Mouse (Mus musculus) MEL (cell line): Measurements from ENCODE around the gene Ergic1. TPM values are rescaled to one million over a fixed set of nuclear protein-coding genes. Genes with fewer than 3 reads are reported as not detected.

Experiments used
- DNase-seq: peaks from one replicate; pipeline ENCODE4 v3.0.0; 2011; ENCODE audit warnings: low read depth, low spot score
- H3K27ac ChIP-seq: 2 replicates; pipeline ENCODE4 v1.5.1; 2012; ENCODE audit warnings: low read depth, mild to moderate bottlenecking, control low read depth, low read length, moderate library complexity; ENCODE audit not compliant: control insufficient read depth
- H3K27me3 ChIP-seq, 2 experiments: fragments of 150-350 bp in 1 of 2; sonication (generic) in 1 of 2; 2 replicates each; pipeline ENCODE4 v1.6.1; 2012; ENCODE audit warnings: low read length in 2 of 2, mild to moderate bottlenecking in 2 of 2, improper control_type of control experiment in 1 of 2, moderate library complexity in 1 of 2; ENCODE audit not compliant: insufficient read depth in 2 of 2, control insufficient read depth in 1 of 2
- H3K36me3 ChIP-seq, 2 experiments: 2 replicates each; pipeline ENCODE4 v1.6.1; 2012 to 2014; ENCODE audit warnings: low read length in 2 of 2, improper control_type of control experiment in 1 of 2, inconsistent platforms in 1 of 2, mild to moderate bottlenecking in 1 of 2; ENCODE audit not compliant: insufficient read depth in 2 of 2, control insufficient read depth in 1 of 2
- H3K4me1 ChIP-seq, 2 experiments: fragments of 150-350 bp in 1 of 2; sonication (generic) in 1 of 2; 2 replicates each; pipeline ENCODE4 v1.6.1; 2012; ENCODE audit warnings: low read length in 2 of 2, improper control_type of control experiment in 1 of 2, mild to moderate bottlenecking in 1 of 2; ENCODE audit not compliant: insufficient read depth in 2 of 2, control insufficient read depth in 1 of 2
- H3K4me3 ChIP-seq, 2 experiments: fragments of 150-350 bp in 1 of 2; sonication (generic) in 1 of 2; 2 replicates each; pipeline ENCODE4 v1.5.1; 2012; ENCODE audit warnings: low read depth in 2 of 2, low read length in 2 of 2, mild to moderate bottlenecking in 2 of 2, moderate library complexity in 2 of 2, control low read depth in 1 of 2, improper control_type of control experiment in 1 of 2; ENCODE audit not compliant: control insufficient read depth in 1 of 2, insufficient read depth in 1 of 2
- H3K79me2 ChIP-seq: 2 replicates; pipeline ENCODE4 v1.6.1; 2012; ENCODE audit warnings: mild to moderate bottlenecking, low read length, moderate library complexity; ENCODE audit not compliant: control insufficient read depth, poor library complexity, insufficient read depth
- H3K9ac ChIP-seq: 2 replicates; pipeline ENCODE4 v1.6.1; 2012; ENCODE audit warnings: low read depth, mild to moderate bottlenecking, control low read depth, low read length, moderate library complexity; ENCODE audit not compliant: control insufficient read depth, poor library complexity, severe bottlenecking
- H3K9me3 ChIP-seq: fragments of 150-350 bp; sonication (generic); replicated peaks from 2 replicates; pipeline ENCODE4 v1.6.1; 2012; ENCODE audit warnings: mild to moderate bottlenecking, low read length, improper control_type of control experiment, moderate library complexity; ENCODE audit not compliant: insufficient read depth
- CTCF ChIP-seq, 3 experiments: IDR thresholded peaks in 2 of 3; conservative IDR thresholded peaks in 1 of 3; 2 replicates each; pipeline ENCODE4 v1.5.1; 2011 to 2012; ENCODE audit warnings: low read length in 3 of 3, low read depth in 2 of 3, mild to moderate bottlenecking in 2 of 3, improper control_type of control experiment in 1 of 3, inconsistent platforms in 1 of 3, mixed read lengths in 1 of 3, moderate library complexity in 1 of 3; ENCODE audit not compliant: control insufficient read depth in 1 of 3, insufficient read depth in 1 of 3, poor library complexity in 1 of 3, severe bottlenecking in 1 of 3
- EP300 ChIP-seq, 2 experiments: IDR thresholded peaks; 2 replicates each; pipeline ENCODE4 v1.6.1; 2011; ENCODE audit warnings: improper control_type of control experiment in 2 of 2, low read length in 2 of 2, low read depth in 1 of 2, mild to moderate bottlenecking in 1 of 2
- ETS1 ChIP-seq: IDR thresholded peaks from 2 replicates; pipeline ENCODE4 v1.6.1; 2012; ENCODE audit warnings: low read depth, mild to moderate bottlenecking, inconsistent platforms, low read length, improper control_type of control experiment, moderate library complexity
- GATA1 ChIP-seq: IDR thresholded peaks from 2 replicates; pipeline ENCODE4 v1.6.1; 2011; ENCODE audit warnings: low read depth, low read length, improper control_type of control experiment
- MAFK ChIP-seq: IDR thresholded peaks from 2 replicates; pipeline ENCODE4 v1.6.1; 2011; ENCODE audit warnings: low read depth, mild to moderate bottlenecking, low read length, improper control_type of control experiment, borderline replicate concordance
- MAZ ChIP-seq: IDR thresholded peaks from 2 replicates; pipeline ENCODE4 v1.6.1; 2012; ENCODE audit warnings: low read depth, mild to moderate bottlenecking, inconsistent platforms, low read length, improper control_type of control experiment
- MEF2A ChIP-seq: IDR thresholded peaks from 2 replicates; pipeline ENCODE4 v1.6.1; 2014; ENCODE audit warnings: low read depth, mild to moderate bottlenecking, inconsistent platforms, low read length, improper control_type of control experiment; ENCODE audit not compliant: poor library complexity, insufficient replicate concordance, severe bottlenecking; ENCODE audit errors: extremely low read depth
- NELFE ChIP-seq: IDR thresholded peaks from 2 replicates; pipeline ENCODE4 v1.6.1; 2011; ENCODE audit warnings: low read depth, low read length, improper control_type of control experiment
- NRF1 ChIP-seq: IDR thresholded peaks from 2 replicates; pipeline ENCODE4 v1.6.1; 2014; ENCODE audit warnings: low read depth, mild to moderate bottlenecking, inconsistent platforms, low read length, improper control_type of control experiment, moderate library complexity; ENCODE audit not compliant: poor library complexity, insufficient read depth, severe bottlenecking
- POLR2AphosphoS5 ChIP-seq: IDR thresholded peaks from 2 replicates; pipeline ENCODE4 v1.6.1; 2012; ENCODE audit warnings: low read depth, borderline replicate concordance, mild to moderate bottlenecking, inconsistent platforms, low read length, moderate library complexity, mixed read lengths
- RAD21 ChIP-seq: IDR thresholded peaks from 2 replicates; pipeline ENCODE4 v1.6.1; 2011; ENCODE audit warnings: mild to moderate bottlenecking, low read depth, low read length, improper control_type of control experiment
- SIN3A ChIP-seq: IDR thresholded peaks from 2 replicates; pipeline ENCODE4 v1.6.1; 2012; ENCODE audit warnings: low read length, improper control_type of control experiment, inconsistent platforms
- SMC3 ChIP-seq: IDR thresholded peaks from 2 replicates; pipeline ENCODE4 v1.6.1; 2011; ENCODE audit warnings: low read depth, low read length, improper control_type of control experiment
- TBP ChIP-seq: IDR thresholded peaks from 2 replicates; pipeline ENCODE4 v1.8.0; 2011; ENCODE audit warnings: low read depth, low read length, improper control_type of control experiment
- TCF12 ChIP-seq: IDR thresholded peaks from 2 replicates; pipeline ENCODE4 v1.6.1; 2014; ENCODE audit warnings: low read depth, mild to moderate bottlenecking, inconsistent platforms, low read length, improper control_type of control experiment, moderate library complexity
- ZKSCAN1 ChIP-seq: IDR thresholded peaks from 2 replicates; pipeline ENCODE4 v1.6.1; 2012; ENCODE audit warnings: low read depth, mild to moderate bottlenecking, inconsistent platforms, low read length, improper control_type of control experiment, moderate library complexity
- ZNF384 ChIP-seq: IDR thresholded peaks from 2 replicates; pipeline ENCODE4 v1.6.1; 2012; ENCODE audit warnings: low read depth, mild to moderate bottlenecking, inconsistent platforms, low read length, improper control_type of control experiment
- polyA plus RNA-seq, 2 experiments: library from polyadenylated mRNA; stranded (reverse) in 1 of 2; unstranded in 1 of 2; fragments of >175 nt in 1 of 2; fragments of >200 nt in 1 of 2; gene quantifications; 2 replicates each; pipeline versions ENCODE4 v1.2.1 to v1.2.4; 2012; ENCODE audit warnings: low replicate concordance in 2 of 2, low read depth in 1 of 2; ENCODE audit not compliant: insufficient read length in 2 of 2, insufficient read depth in 1 of 2, missing spikeins in 1 of 2
- total RNA-seq: library from RNA; depleted of rRNA; stranded (reverse); fragments of 300-350 nt; gene quantifications from 2 replicates; pipeline ENCODE4 v1.2.3, GENCODE M21; 2012

Ergic1 gene
- total and polyA plus RNA-seq, 3 experiments: 78.5 to 730 (median 95.6) TPM

DNA sequence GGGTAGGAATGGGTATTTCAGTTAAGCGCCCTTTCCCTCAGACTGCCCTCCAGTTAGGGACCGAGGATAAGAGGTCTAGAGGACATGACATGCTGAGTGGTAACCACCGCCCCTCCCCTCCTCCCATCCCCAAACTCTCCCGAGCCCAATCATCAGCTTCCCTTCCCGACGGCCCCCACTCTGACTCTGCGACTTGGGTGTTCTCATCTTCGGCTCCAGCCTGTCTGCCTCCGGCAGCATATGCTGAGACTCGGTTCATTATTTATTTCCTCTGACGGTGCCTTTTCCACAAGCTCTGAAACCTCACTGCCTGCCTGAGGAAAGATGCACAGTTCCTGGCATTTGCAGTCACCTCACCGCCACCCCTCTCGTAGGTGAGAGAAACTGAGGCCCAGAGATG lies 86.0 kb downstream of the Ergic1 start:
- Histone ChIP-seq H3K9me3 (no peaks in the 10 kb centered on the region), H3K9ac (no peak overlapping the region), H3K79me2 (no peaks in the 10 kb centered on the region), H3K27me3 (no peaks in the 10 kb centered on the region), H3K27ac (no peak overlapping the region), H3K4me3 (no peak overlapping the region), H3K36me3 (peaks cover 0 to 1% of the 10 kb centered on the region in 2 experiments; a peak in 2 of 4 replicates), H3K4me1 (no peaks in the 10 kb centered on the region)
- no peak for DNase-seq
- TF ChIP-seq NRF1 (no peak), NELFE (no peak), EP300 (IDR thresholded peaks at IDR 0.05; ENCODE audit: low read depth in 1 of 2, low read length in 2 of 2) (no peak), POLR2AphosphoS5 (no peak), ETS1 (no peak), MEF2A (no peak), ZNF384 (no peak)

GRCm38 (mm10) chr17:26649565-26649964 lies 88.3 kb downstream of the Ergic1 start:
- Histone ChIP-seq H3K79me2 (no peaks in the 10 kb centered on the region), H3K36me3 (peaks cover 0 to 2% of the 10 kb centered on the region in 2 experiments; a peak in 2 of 4 replicates), H3K27me3 (no peaks in the 10 kb centered on the region)
- no peak for TF ChIP-seq TCF12
- no peak for TF ChIP-seq TBP
- no peak for TF ChIP-seq ZKSCAN1
- no peak for TF ChIP-seq MAZ
- TF ChIP-seq CTCF (IDR thresholded peaks at IDR 0.05 in 2 of 3, conservative IDR thresholded peaks at IDR 0.05 in 1 of 3; ENCODE audit: control insufficient read depth in 1 of 3, insufficient read depth in 1 of 3, low read depth in 2 of 3, low read length in 3 of 3, poor library complexity in 1 of 3, severe bottlenecking in 1 of 3): peak in 2 of 3 experiments; percentile 22 to 27; a peak in 3 of 6 replicates
- no peak for TF ChIP-seq SIN3A
- no peak for TF ChIP-seq GATA1
- peak; percentile 34 for TF ChIP-seq SMC3
- no peak for TF ChIP-seq MAFK
- TF ChIP-seq RAD21: peak; percentile 18
- TF ChIP-seq, all 39 proteins: peak for 3
- Histone ChIP-seq H3K4me1 (no peaks in the 10 kb centered on the region), H3K27ac (no peak overlapping the region), H3K9ac (no peak overlapping the region), H3K9me3 (no peaks in the 10 kb centered on the region), H3K4me3 (no peak overlapping the region)
- no peak for DNase-seq
